Mouse (Mus musculus) stomach, postnatal 0 days (tissue): Measurements from ENCODE around the gene Srd5a1. TPM values are rescaled to one million over a fixed set of nuclear protein-coding genes. Genes with fewer than 3 reads are reported as not detected.
"Not testable (repeated sequence)": the region's sequence is repeated elsewhere in the genome, so short reads cannot be mapped to it uniquely, and the experiment has no call there.

Experiments
- ATAC-seq: fragments of 200-750 bp; cut with Nextera tagmentation; 2 replicates; pipeline ENCODE4 v1.8.0; 2017; ENCODE audit not compliant: low FRiP score, low TSS enrichment
- DNase-seq: peaks from one replicate; pipeline ENCODE4 v3.0.0-alpha.2; 2016; ENCODE audit warnings: low spot score
- H3K27ac ChIP-seq: fragments of 300-500 bp; sonication (generic); replicated peaks from 2 replicates; pipeline ENCODE4 v1.5.1; 2014; ENCODE audit warnings: mild to moderate bottlenecking, control low read depth
- H3K27me3 ChIP-seq: fragments of 300-500 bp; sonication (generic); 2 replicates; pipeline ENCODE4 v1.6.1; 2014; ENCODE audit warnings: low read length; ENCODE audit not compliant: control insufficient read depth, insufficient read depth
- H3K36me3 ChIP-seq: fragments of 300-500 bp; sonication (generic); 2 replicates; pipeline ENCODE4 v1.6.1; 2014; ENCODE audit warnings: low read length, mixed read lengths; ENCODE audit not compliant: control insufficient read depth, insufficient read depth
- H3K4me1 ChIP-seq: fragments of 300-500 bp; sonication (generic); replicated peaks from 2 replicates; pipeline ENCODE4 v1.6.1; 2014; ENCODE audit warnings: antibody characterized with exemption; ENCODE audit not compliant: control insufficient read depth, insufficient read depth
- H3K4me2 ChIP-seq: fragments of 300-500 bp; sonication (generic); replicated peaks from 2 replicates; pipeline ENCODE4 v1.6.1; 2014; ENCODE audit warnings: low read depth, mild to moderate bottlenecking, control low read depth, moderate library complexity
- H3K4me3 ChIP-seq: fragments of 300-500 bp; sonication (generic); 2 replicates; pipeline ENCODE4 v1.5.1; 2014; ENCODE audit warnings: low read depth, low read length, control low read depth
- H3K9ac ChIP-seq: fragments of 300-500 bp; sonication (generic); 2 replicates; pipeline ENCODE4 v1.6.1; 2014; ENCODE audit warnings: mild to moderate bottlenecking, low read length, control low read depth, mixed read lengths
- H3K9me3 ChIP-seq: fragments of 300-500 bp; sonication (generic); 2 replicates; pipeline ENCODE4 v1.6.1; 2016; ENCODE audit warnings: low read length; ENCODE audit not compliant: control insufficient read depth
- CTCF ChIP-seq: IDR thresholded peaks from 2 replicates; pipeline ENCODE4 v1.5.1; 2016; ENCODE audit warnings: antibody characterized with exemption, low read depth, mild to moderate bottlenecking, moderate library complexity
- EP300 ChIP-seq: optimal IDR thresholded peaks from 2 replicates; pipeline ENCODE3; 2016; ENCODE audit warnings: antibody characterized with exemption
- WGBS: fragments of 180-500 bp; shearing (Covaris S2); extraction: QIAGEN DNeasy Blood & Tissue Kit; methylation state at CpG from one replicate; pipeline ENCODE4 v1.1.7; 2014; 5-methylcytosine and 5-hydroxymethylcytosine counted together
- polyA plus RNA-seq: library from polyadenylated mRNA; unstranded; fragments of >200 nt; fragmentation: Nextera tagmentation; extraction: Ambion mirVana; gene quantifications from 2 replicates; pipeline ENCODE4 v1.2.1, GENCODE M21; 2015

Srd5a1 gene
- polyA plus RNA-seq, 1 experiment from 2014 or later, result 29.4 TPM

DNA sequence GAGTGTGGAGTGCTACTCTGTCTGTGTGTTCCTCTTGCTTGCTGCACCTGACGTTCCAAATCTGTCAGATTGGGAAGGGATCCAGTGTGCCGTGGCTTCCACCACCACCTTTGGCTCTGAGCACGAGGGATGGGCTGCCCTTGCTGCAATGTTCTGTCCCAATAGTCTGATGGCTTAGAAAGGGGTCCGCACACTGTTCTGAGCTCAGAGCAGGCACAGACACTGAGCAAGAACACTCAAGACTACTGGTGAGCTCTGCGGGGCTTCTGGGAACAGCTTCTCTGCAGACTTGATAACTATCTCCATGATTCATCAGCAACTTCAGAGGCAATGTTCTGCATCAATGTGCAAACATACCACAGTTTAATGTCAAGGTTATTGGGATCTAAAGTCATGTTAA lies 9.9 kb downstream of the Srd5a1 start:
- Histone ChIP-seq H3K36me3 (no peaks in the 10 kb centered on the region), H3K4me3 (no peak overlapping the region), H3K9me3 (no peaks in the 10 kb centered on the region), H3K27ac (no peak overlapping the region), H3K27me3 (no peaks in the 10 kb centered on the region), H3K4me2 (no peak overlapping the region), H3K4me1 (no peaks in the 10 kb centered on the region), H3K9ac (no peak overlapping the region)
- DNase-seq, result no peak
- 87% methylated on average over 5 of the region's 5 CpGs for WGBS
- ATAC-seq, result no peak
- no peak for TF ChIP-seq EP300
- no peak for TF ChIP-seq CTCF

GRCm38 (mm10) chr13:69600863-69601262 lies 10.4 kb downstream of the Srd5a1 start:
- ATAC-seq, H3K9ac ChIP-seq: not testable (repeated sequence)
- WGBS, result 91% methylated on average over 5 of the region's 5 CpGs

DNA sequence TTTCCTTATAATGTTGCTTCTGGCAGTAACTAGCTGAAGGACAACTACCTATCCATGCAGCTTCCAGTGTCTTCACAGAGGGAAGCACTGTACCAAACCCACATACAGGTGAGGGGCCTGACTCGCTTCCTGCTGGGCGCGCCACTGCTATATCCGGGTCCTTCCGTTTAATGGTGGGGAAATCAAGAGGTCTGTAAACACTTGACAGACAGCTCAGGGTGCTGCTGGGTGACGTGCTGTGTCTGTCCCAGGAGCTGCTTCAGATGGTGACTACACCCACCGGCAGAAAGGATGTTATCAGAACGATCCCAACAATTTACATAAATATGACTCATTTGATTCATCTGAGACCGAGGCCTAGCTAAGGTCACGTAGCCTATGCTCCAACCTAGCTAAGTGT lies 12.4 kb downstream of the Srd5a1 start:
- 64% methylated on average over 10 of the region's 10 CpGs for WGBS
- TF ChIP-seq EP300 (no peak), CTCF (no peak)
- H3K4me3 ChIP-seq, result no peak overlapping the region

More at GRCm38 (mm10) chr13:69600863-69601262, 10.4 kb downstream of the Srd5a1 start:
- not testable (repeated sequence) for H3K4me1 ChIP-seq, H3K4me2 ChIP-seq, H3K4me3 ChIP-seq, H3K36me3 ChIP-seq, H3K9me3 ChIP-seq, DNase-seq, H3K27me3 ChIP-seq, H3K27ac ChIP-seq

GRCm38 (mm10) chr13:69596515-69596914 lies 14.7 kb downstream of the Srd5a1 start:
- no peak overlapping the region for H3K4me3 ChIP-seq
- no peak for TF ChIP-seq EP300
- no peak for TF ChIP-seq CTCF
- no peak overlapping the region for H3K4me2 ChIP-seq
- no peaks in the 10 kb centered on the region for H3K9me3 ChIP-seq
- H3K27ac ChIP-seq, result no peak overlapping the region
- no peaks in the 10 kb centered on the region for H3K36me3 ChIP-seq
- no peaks in the 10 kb centered on the region for H3K4me1 ChIP-seq
- no peak overlapping the region for H3K9ac ChIP-seq
- ATAC-seq (no peak), DNase-seq (no peak)
- H3K27me3 ChIP-seq, result no peaks in the 10 kb centered on the region
- 93% methylated on average over 2 of the region's 2 CpGs for WGBS

More for the DNA sequence above, 12.4 kb downstream of the Srd5a1 start:
- no peaks in the 10 kb centered on the region for H3K4me1 ChIP-seq
- DNase-seq, result no peak
- no peaks in the 10 kb centered on the region for H3K36me3 ChIP-seq
- H3K4me2 ChIP-seq, result no peak overlapping the region
- H3K9ac ChIP-seq, result no peak overlapping the region
- no peak overlapping the region for H3K27ac ChIP-seq
- ATAC-seq, result peak; percentile 74
- no peaks in the 10 kb centered on the region for H3K27me3 ChIP-seq
- no peaks in the 10 kb centered on the region for H3K9me3 ChIP-seq

DNA sequence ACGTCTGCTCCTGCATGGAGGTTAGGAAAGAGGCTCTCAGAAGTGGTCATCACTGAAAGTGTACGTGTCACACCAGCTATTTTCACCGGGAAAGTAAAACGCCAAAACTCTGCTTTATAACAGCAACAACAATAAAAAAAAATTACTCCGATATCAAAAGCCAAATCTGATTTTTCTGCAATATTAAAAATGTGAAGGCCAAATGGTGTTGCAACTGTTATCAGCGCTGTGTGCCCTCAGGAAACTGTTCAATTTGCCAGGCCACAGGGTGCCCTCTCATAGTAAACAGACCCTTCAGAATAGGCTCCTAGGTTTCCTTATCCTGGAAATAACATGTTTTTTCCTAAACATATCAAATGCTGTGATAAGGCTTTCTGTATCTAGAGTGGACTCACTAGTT lies 15.3 kb downstream of the Srd5a1 start:
- no peak overlapping the region for H3K4me3 ChIP-seq
- TF ChIP-seq EP300, result no peak
- DNase-seq (no peak), ATAC-seq (no peak)
- no peaks in the 10 kb centered on the region for H3K9me3 ChIP-seq
- H3K4me1 ChIP-seq, result no peaks in the 10 kb centered on the region
- no peaks in the 10 kb centered on the region for H3K36me3 ChIP-seq
- WGBS, result 87% methylated on average over 6 of the region's 6 CpGs
- no peak overlapping the region for H3K4me2 ChIP-seq
- no peak overlapping the region for H3K27ac ChIP-seq
- H3K9ac ChIP-seq, result no peak overlapping the region
- H3K27me3 ChIP-seq, result no peaks in the 10 kb centered on the region

GRCm38 (mm10) chr13:69594577-69595256 lies 16.5 kb downstream of the Srd5a1 start:
- no peaks in the 10 kb centered on the region for H3K36me3 ChIP-seq
- TF ChIP-seq EP300 (no peak), CTCF (no peak)
- 75% methylated on average over 7 of the region's 7 CpGs for WGBS
- ATAC-seq, result no peak
- no peak overlapping the region for H3K4me2 ChIP-seq
- no peaks in the 10 kb centered on the region for H3K27me3 ChIP-seq
- no peak overlapping the region for H3K4me3 ChIP-seq
- no peak overlapping the region for H3K9ac ChIP-seq
- H3K4me1 ChIP-seq, result no peaks in the 10 kb centered on the region
- DNase-seq, result no peak
- H3K9me3 ChIP-seq, result no peaks in the 10 kb centered on the region
- no peak overlapping the region for H3K27ac ChIP-seq
